Mouse (Mus musculus): ENCODE data around the gene Cwh43. TPM values are rescaled to one million over a fixed set of nuclear protein-coding genes. Genes with fewer than 3 reads are reported as not detected.
A peak's percentile ranks its signal among the peaks of the same experiment; 100 is the strongest.

Cwh43 gene
- polyA plus RNA-seq, 1 experiment, result not detected

DNA sequence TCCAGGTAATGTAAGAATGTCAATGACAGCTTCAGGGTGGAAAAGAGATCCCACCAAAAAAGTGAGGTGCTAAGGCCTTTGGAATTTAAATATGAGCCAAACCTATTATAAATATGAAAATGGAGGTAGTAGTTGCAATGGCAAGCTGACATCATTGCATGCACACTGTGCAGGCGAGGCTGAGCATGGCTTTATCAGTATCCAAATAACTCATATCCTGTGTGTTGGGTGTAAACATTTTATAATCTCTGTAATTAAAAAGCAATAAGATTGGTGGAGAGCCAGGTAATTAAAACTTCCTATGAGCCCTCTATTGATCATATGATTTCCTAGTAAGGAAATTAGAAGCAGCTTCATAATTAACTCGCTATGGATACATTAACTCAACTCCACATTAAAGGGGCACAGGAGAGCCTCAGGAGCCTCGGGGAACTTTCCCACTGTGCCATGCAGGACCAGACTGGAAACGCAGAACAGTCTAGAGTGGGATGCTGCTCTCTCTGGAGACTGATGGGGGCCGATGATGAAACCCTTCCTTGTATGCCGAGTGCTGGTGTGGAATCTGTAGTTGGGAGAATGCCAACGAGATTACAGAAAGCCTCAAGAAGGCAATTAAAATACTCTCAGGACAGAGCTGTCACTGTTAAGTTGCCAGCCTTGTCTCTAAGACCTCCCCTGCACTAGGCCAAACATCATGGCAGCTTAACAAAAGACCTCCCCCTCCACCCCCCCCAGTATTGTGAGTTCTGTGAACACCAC is 5.9 kb upstream of the Cwh43 start:
- Histone ChIP-seq H3K27me3 (ENCODE audit: control insufficient read depth, insufficient read depth, insufficient read length) (no peaks in the 10 kb centered on the region), H3K79me2 (ENCODE audit: control insufficient read depth, insufficient read depth) (no peaks in the 10 kb centered on the region), H3ac (ENCODE audit: control insufficient read depth, insufficient read length, low read depth) (no peak overlapping the region), H3K4me3 (ENCODE audit: insufficient read depth, poor library complexity, severe bottlenecking) (no peak overlapping the region), H3K36me3 (ENCODE audit: control insufficient read depth, insufficient read depth) (no peaks in the 10 kb centered on the region), H3K79me3 (ENCODE audit: low read depth) (no peaks in the 10 kb centered on the region)
- TF ChIP-seq CEBPB (IDR thresholded peaks at IDR 0.05; ENCODE audit: low read depth), result peak; percentile 59
- no peak for TF ChIP-seq MYOD1 (IDR thresholded peaks at IDR 0.05; ENCODE audit: control insufficient read depth, insufficient read length, low read depth)

DNA sequence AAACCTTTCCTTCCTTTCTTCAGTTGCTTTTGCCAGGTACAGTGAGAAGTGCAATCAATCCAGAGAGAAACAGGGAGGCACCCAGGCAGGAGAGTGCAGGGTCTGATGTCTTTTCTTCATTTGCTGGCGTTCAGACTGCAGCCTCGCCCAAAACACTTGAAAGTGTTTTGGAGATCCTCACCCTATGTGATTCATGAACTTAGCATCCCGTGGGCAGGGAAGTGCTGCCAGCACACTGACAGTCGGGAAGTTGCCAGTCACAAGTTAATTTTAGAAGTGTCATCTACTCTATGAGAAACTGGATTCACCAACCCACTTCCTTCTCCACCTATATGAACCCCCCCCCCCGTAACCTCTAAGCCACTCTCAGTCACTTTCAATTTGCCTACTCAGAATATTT is 4.5 kb upstream of the Cwh43 start:
- Histone ChIP-seq H3K36me3 (ENCODE audit: control insufficient read depth, insufficient read depth) (no peaks in the 10 kb centered on the region), H3K4me3 (ENCODE audit: insufficient read depth, poor library complexity, severe bottlenecking) (no peak overlapping the region), H3K79me2 (ENCODE audit: control insufficient read depth, insufficient read depth) (no peaks in the 10 kb centered on the region), H3K27me3 (ENCODE audit: control insufficient read depth, insufficient read depth, insufficient read length) (no peaks in the 10 kb centered on the region), H3ac (ENCODE audit: control insufficient read depth, insufficient read length, low read depth) (no peak overlapping the region), H3K79me3 (ENCODE audit: low read depth) (no peaks in the 10 kb centered on the region)
- TF ChIP-seq CEBPB (IDR thresholded peaks at IDR 0.05; ENCODE audit: low read depth) (no peak), CTCF (IDR thresholded peaks at IDR 0.05; ENCODE audit: control insufficient read depth, insufficient read depth, insufficient read length) (no peak), USF1 (IDR thresholded peaks at IDR 0.05; ENCODE audit: low read depth) (no peak), MYOG (IDR thresholded peaks at IDR 0.05; ENCODE audit: control insufficient read depth, extremely low read depth, insufficient read length) (no peak), MYOD1 (IDR thresholded peaks at IDR 0.05; ENCODE audit: control insufficient read depth, insufficient read length, low read depth) (no peak), MAX (IDR thresholded peaks at IDR 0.05) (no peak), FOSL1 (IDR thresholded peaks at IDR 0.05; ENCODE audit: insufficient read depth, low read length, poor library complexity, severe bottlenecking) (no peak)

DNA sequence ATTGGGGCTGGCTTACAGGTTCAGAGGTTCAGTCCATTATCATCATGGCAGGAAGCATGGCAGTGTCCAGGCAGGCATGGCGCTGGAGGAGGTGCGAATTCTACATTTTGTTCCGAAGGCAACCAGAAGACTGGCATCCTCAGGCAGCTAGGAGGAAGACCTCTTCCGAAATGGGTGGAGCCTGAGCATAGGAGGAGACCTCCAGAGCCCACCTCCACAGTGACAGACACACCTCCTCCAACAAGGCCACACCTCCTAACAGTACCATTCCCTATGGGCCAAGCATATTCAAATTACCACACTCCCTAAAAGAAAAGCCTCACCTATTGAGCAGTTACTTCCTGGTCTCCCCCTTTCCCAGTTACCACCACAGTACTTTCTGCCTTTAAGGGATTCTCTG is 3.0 kb upstream of the Cwh43 start:
- H3K4me3 ChIP-seq (ENCODE audit: insufficient read depth, poor library complexity, severe bottlenecking), result no peak overlapping the region
- no peaks in the 10 kb centered on the region for H3K27me3 ChIP-seq (ENCODE audit: control insufficient read depth, insufficient read depth, insufficient read length)
- TF ChIP-seq FOSL1 (IDR thresholded peaks at IDR 0.05; ENCODE audit: insufficient read depth, low read length, poor library complexity, severe bottlenecking), result no peak
- no peak for TF ChIP-seq USF1 (IDR thresholded peaks at IDR 0.05; ENCODE audit: low read depth)
- TF ChIP-seq MYOD1 (IDR thresholded peaks at IDR 0.05; ENCODE audit: control insufficient read depth, insufficient read length, low read depth), result no peak
- TF ChIP-seq CEBPB (IDR thresholded peaks at IDR 0.05; ENCODE audit: low read depth), result no peak
- TF ChIP-seq CTCF (IDR thresholded peaks at IDR 0.05; ENCODE audit: control insufficient read depth, insufficient read depth, insufficient read length), result no peak
- no peak for TF ChIP-seq MAX (IDR thresholded peaks at IDR 0.05)
- TF ChIP-seq MYOG (IDR thresholded peaks at IDR 0.05; ENCODE audit: control insufficient read depth, extremely low read depth, insufficient read length), result no peak

DNA sequence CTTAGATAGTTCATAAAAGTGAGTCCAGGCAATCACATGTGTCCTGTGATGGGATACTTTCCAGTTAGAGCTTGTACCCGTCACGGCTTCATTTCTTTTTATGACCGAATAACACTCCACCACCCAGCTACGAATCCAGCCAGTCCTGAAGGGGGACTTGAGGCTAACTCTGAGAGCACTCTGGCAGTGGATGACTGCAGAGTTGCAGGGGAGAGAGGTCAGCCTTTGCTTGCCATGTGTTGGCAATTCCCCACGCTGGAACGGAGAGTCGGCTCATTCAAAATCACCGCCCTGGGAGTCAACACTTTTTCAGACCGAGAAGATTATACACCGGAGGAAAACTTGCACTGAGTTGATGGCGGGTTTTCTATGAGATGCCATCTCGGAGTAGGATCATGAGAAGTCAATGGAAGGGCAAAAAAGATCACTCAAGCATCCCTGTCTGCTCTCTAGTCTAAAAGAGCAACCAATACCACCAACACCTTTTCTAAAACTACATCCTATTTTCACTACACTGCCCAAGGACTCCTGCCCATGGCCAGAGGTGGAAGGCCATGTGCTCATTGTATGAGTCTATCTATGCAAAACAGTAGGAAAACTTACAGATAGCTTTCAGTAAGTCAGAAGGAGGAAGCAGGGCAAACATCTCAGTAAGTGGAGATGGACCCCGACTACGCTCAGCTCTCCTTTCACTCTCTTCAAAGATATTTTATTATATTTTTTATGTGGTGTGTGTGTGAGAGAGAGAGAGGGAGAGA is 2.4 kb upstream of the Cwh43 start:
- Histone ChIP-seq H3K4me3 (ENCODE audit: insufficient read depth, poor library complexity, severe bottlenecking) (no peak overlapping the region), H3K79me3 (ENCODE audit: low read depth) (no peaks in the 10 kb centered on the region), H3K27me3 (ENCODE audit: control insufficient read depth, insufficient read depth, insufficient read length) (no peaks in the 10 kb centered on the region), H3K36me3 (ENCODE audit: control insufficient read depth, insufficient read depth) (no peaks in the 10 kb centered on the region), H3K79me2 (ENCODE audit: control insufficient read depth, insufficient read depth) (no peaks in the 10 kb centered on the region), H3ac (ENCODE audit: control insufficient read depth, insufficient read length, low read depth) (no peak overlapping the region)
- no peak for TF ChIP-seq MYOD1 (IDR thresholded peaks at IDR 0.05; ENCODE audit: control insufficient read depth, insufficient read length, low read depth)
- no peak for TF ChIP-seq FOSL1 (IDR thresholded peaks at IDR 0.05; ENCODE audit: insufficient read depth, low read length, poor library complexity, severe bottlenecking)
- TF ChIP-seq USF1 (IDR thresholded peaks at IDR 0.05; ENCODE audit: low read depth), result no peak
- no peak for TF ChIP-seq CEBPB (IDR thresholded peaks at IDR 0.05; ENCODE audit: low read depth)
- TF ChIP-seq CTCF (IDR thresholded peaks at IDR 0.05; ENCODE audit: control insufficient read depth, insufficient read depth, insufficient read length), result no peak
- TF ChIP-seq MAX (IDR thresholded peaks at IDR 0.05), result no peak

More for the DNA sequence above, 3.0 kb upstream of the Cwh43 start:
- no peaks in the 10 kb centered on the region for H3K79me2 ChIP-seq (ENCODE audit: control insufficient read depth, insufficient read depth)
- no peak overlapping the region for H3ac ChIP-seq (ENCODE audit: control insufficient read depth, insufficient read length, low read depth)
- no peaks in the 10 kb centered on the region for H3K36me3 ChIP-seq (ENCODE audit: control insufficient read depth, insufficient read depth)
- H3K79me3 ChIP-seq (ENCODE audit: low read depth), result no peaks in the 10 kb centered on the region

DNA sequence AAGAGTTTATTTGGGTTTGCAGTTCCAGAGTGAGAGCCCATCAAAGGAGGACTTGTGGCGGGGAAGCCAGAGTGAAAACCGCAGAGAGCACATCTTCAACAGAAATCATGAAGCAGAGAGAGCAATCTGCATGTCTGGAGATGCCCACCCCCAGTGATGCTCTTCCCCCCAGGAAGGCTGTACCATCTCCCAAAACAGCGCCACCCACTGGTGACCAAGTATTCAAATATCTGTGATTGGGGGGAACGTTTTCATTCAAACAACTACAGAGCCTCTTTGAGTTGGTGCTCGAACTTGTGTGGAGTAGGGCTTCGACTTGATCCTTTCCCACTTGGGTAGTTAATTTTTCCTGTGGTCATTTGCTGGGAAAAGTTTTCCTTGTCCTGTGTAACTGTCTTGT is 1.1 kb upstream of the Cwh43 start:
- Histone ChIP-seq H3K27me3 (ENCODE audit: control insufficient read depth, insufficient read depth, insufficient read length) (no peaks in the 10 kb centered on the region), H3K36me3 (ENCODE audit: control insufficient read depth, insufficient read depth) (no peaks in the 10 kb centered on the region), H3ac (ENCODE audit: control insufficient read depth, insufficient read length, low read depth) (no peak overlapping the region), H3K4me3 (ENCODE audit: insufficient read depth, poor library complexity, severe bottlenecking) (no peak overlapping the region), H3K79me2 (ENCODE audit: control insufficient read depth, insufficient read depth) (no peaks in the 10 kb centered on the region), H3K79me3 (ENCODE audit: low read depth) (no peaks in the 10 kb centered on the region)
- no peak for TF ChIP-seq MAX (IDR thresholded peaks at IDR 0.05)
- TF ChIP-seq CTCF (IDR thresholded peaks at IDR 0.05; ENCODE audit: control insufficient read depth, insufficient read depth, insufficient read length), result no peak
- no peak for TF ChIP-seq FOSL1 (IDR thresholded peaks at IDR 0.05; ENCODE audit: insufficient read depth, low read length, poor library complexity, severe bottlenecking)
- TF ChIP-seq MYOD1 (IDR thresholded peaks at IDR 0.05; ENCODE audit: control insufficient read depth, insufficient read length, low read depth), result no peak
- no peak for TF ChIP-seq USF1 (IDR thresholded peaks at IDR 0.05; ENCODE audit: low read depth)
- TF ChIP-seq MYOG (IDR thresholded peaks at IDR 0.05; ENCODE audit: control insufficient read depth, extremely low read depth, insufficient read length), result no peak
- TF ChIP-seq CEBPB (IDR thresholded peaks at IDR 0.05; ENCODE audit: low read depth), result no peak

Data from C2C12 (cell line).